Mouse (Mus musculus): Measurements from ENCODE around the gene Kcnh4.

DNA sequence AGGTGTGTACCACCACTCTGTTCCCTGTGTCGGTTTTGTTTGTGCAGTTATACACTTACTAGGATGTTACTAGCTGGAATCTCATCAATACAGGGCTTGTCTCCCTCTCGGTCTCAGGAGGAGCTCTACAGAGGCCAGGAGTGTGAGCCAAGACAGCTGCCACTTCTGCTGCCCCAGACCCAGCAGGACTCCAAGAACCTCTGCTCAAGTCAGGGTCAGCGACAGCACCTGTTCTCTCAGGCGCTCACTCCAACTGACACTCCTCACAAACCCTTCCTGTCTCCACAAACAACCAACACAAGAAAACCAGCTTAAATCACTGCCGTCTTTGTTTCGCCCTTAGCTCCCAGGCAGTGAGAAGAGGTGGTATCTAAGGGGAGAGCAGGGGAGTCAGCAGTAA lies 31.1 kb downstream of the Kcnh4 start:
- TF ChIP-seq CTCF (IDR thresholded peaks at IDR 0.05; ENCODE audit: low read depth) = no peak
- no peak for TF ChIP-seq EP300 (IDR thresholded peaks at IDR 0.05; ENCODE audit: low read depth)
